Mouse (Mus musculus) liver, embryonic 15.5 days (tissue): ENCODE results near the gene Olfr1391. TPM values are rescaled to one million over a fixed set of nuclear protein-coding genes. Genes with fewer than 3 reads are reported as not detected.

Experiments
- ATAC-seq: fragments of 200-750 bp; cut with Nextera tagmentation; 2 replicates; pipeline ENCODE4 v1.8.0; 2017; ENCODE audit warnings: moderate number of reproducible peaks, mild to moderate bottlenecking, moderate library complexity; ENCODE audit not compliant: insufficient read depth
- H3K27ac ChIP-seq: fragments of 300-500 bp; sonication (generic); replicated peaks from 2 replicates; pipeline ENCODE4 v1.5.1; 2015; ENCODE audit warnings: mild to moderate bottlenecking, inconsistent platforms
- H3K27me3 ChIP-seq: fragments of 300-500 bp; sonication (generic); 2 replicates; pipeline ENCODE4 v1.6.1; 2015; ENCODE audit warnings: mild to moderate bottlenecking, inconsistent platforms
- H3K36me3 ChIP-seq: fragments of 300-500 bp; sonication (generic); replicated peaks from 2 replicates; pipeline ENCODE4 v1.6.1; 2015; ENCODE audit warnings: moderate library complexity, mild to moderate bottlenecking, inconsistent platforms
- H3K4me1 ChIP-seq: fragments of 300-500 bp; sonication (generic); replicated peaks from 2 replicates; pipeline ENCODE4 v1.6.1; 2015; ENCODE audit warnings: inconsistent platforms
- H3K4me2 ChIP-seq: fragments of 300-500 bp; sonication (generic); 2 replicates; pipeline ENCODE4 v1.6.1; 2015; ENCODE audit warnings: moderate library complexity, mild to moderate bottlenecking, inconsistent platforms
- H3K4me3 ChIP-seq: fragments of 300-500 bp; sonication (generic); replicated peaks from 2 replicates; pipeline ENCODE4 v1.5.1; 2015; ENCODE audit warnings: mild to moderate bottlenecking, inconsistent platforms
- H3K9ac ChIP-seq: fragments of 300-500 bp; sonication (generic); 2 replicates; pipeline ENCODE4 v1.6.1; 2015; ENCODE audit warnings: moderate library complexity, mild to moderate bottlenecking, inconsistent platforms
- H3K9me3 ChIP-seq: fragments of 300-500 bp; sonication (generic); replicated peaks from 2 replicates; pipeline ENCODE4 v1.6.1; 2016; ENCODE audit warnings: inconsistent platforms
- WGBS: fragments of 180-500 bp; shearing (Covaris S2); methylation state at CpG from one replicate; pipeline ENCODE4 v1.1.7; 2015; ENCODE audit warnings: mixed read lengths; ENCODE audit not compliant: insufficient replicate concordance; 5-methylcytosine and 5-hydroxymethylcytosine counted together
- polyA plus RNA-seq: library from polyadenylated mRNA; unstranded; fragments of >200 nt; fragmentation: Nextera tagmentation; extraction: Ambion mirVana; gene quantifications from 2 replicates; pipeline ENCODE4 v1.2.1, GENCODE M21; 2015

Olfr1391 gene
- polyA plus RNA-seq, 1 experiment from 2014 or later = not detected

GRCm38 (mm10) chr11:49337150-49337832, 14.7 kb downstream of the Olfr1391 start:
- no peak overlapping the region for H3K4me3 ChIP-seq
- no peaks in the 10 kb centered on the region for H3K27me3 ChIP-seq
- H3K9ac ChIP-seq = no peak overlapping the region
- H3K9me3 ChIP-seq = no peaks in the 10 kb centered on the region
- WGBS = 22% methylated on average over 4 of the region's 4 CpGs
- H3K27ac ChIP-seq = no peak overlapping the region
- H3K4me2 ChIP-seq = no peak overlapping the region
- no peak for ATAC-seq
- no peaks in the 10 kb centered on the region for H3K4me1 ChIP-seq
- no peaks in the 10 kb centered on the region for H3K36me3 ChIP-seq

Other genes starting within 250 kb of the Olfr1391 start
- 7.0 and 7.1 TPM in 2 replicates for gene Ifi47, start 246.2 kb upstream of the Olfr1391 start, polyA plus RNA-seq
- gene Olfr1396, start 207.9 kb upstream of the Olfr1391 start, polyA plus RNA-seq = not detected in 2 replicates
- gene Olfr1395, start 180.5 kb upstream of the Olfr1391 start, polyA plus RNA-seq = not detected in 2 replicates
- not detected in 2 replicates for gene Olfr1394, start 168.4 kb upstream of the Olfr1391 start, polyA plus RNA-seq
- gene Btnl9, start 135.6 kb upstream of the Olfr1391 start, polyA plus RNA-seq = 0.76 and 1.6 TPM in 2 replicates
- gene Zfp62, start 119.5 kb upstream of the Olfr1391 start, polyA plus RNA-seq = 10.2 and 10.4 TPM in 2 replicates
- gene Mgat1, start 78.6 kb upstream of the Olfr1391 start, polyA plus RNA-seq = 35.1 and 45.6 TPM in 2 replicates
- not detected in 2 replicates for gene Olfr1393, start 44.4 kb upstream of the Olfr1391 start, polyA plus RNA-seq
- not detected in 2 replicates for gene Olfr1392, start 37.5 kb upstream of the Olfr1391 start, polyA plus RNA-seq
- not detected in 2 replicates for gene Olfr10, start 18.0 kb upstream of the Olfr1391 start, polyA plus RNA-seq
- not detected in 2 replicates for gene Olfr1390, start 12.4 kb downstream of the Olfr1391 start, polyA plus RNA-seq
- gene Olfr1389, start 100.3 kb downstream of the Olfr1391 start, polyA plus RNA-seq = not detected in 2 replicates
- 0.06 TPM in 1 of 2 replicates, not detected in the other for gene Olfr1388, start 113.9 kb downstream of the Olfr1391 start, polyA plus RNA-seq
- not detected in 2 replicates for gene Olfr1387, start 132.6 kb downstream of the Olfr1391 start, polyA plus RNA-seq
- gene Olfr1386, start 142.3 kb downstream of the Olfr1391 start, polyA plus RNA-seq = not detected in 2 replicates
- gene Olfr1385, start 166.3 kb downstream of the Olfr1391 start, polyA plus RNA-seq = not detected in 2 replicates
- gene Olfr1384, start 184.0 kb downstream of the Olfr1391 start, polyA plus RNA-seq = not detected in 2 replicates
- gene Olfr1383, start 196.9 kb downstream of the Olfr1391 start, polyA plus RNA-seq = not detected in 2 replicates
- gene Olfr1382, start 205.5 kb downstream of the Olfr1391 start, polyA plus RNA-seq = not detected in 2 replicates
- gene Olfr1381, start 220.7 kb downstream of the Olfr1391 start, polyA plus RNA-seq = not detected in 2 replicates
- not detected in 2 replicates for gene Olfr1380, start 234.1 kb downstream of the Olfr1391 start, polyA plus RNA-seq